Mouse (Mus musculus) stomach, embryonic 14.5 days (tissue): Measurements from ENCODE around the gene Pde6d. TPM values are rescaled to one million over a fixed set of nuclear protein-coding genes. Genes with fewer than 3 reads are reported as not detected.

Experiments used
- ATAC-seq: fragments of 200-750 bp; cut with Nextera tagmentation; 2 replicates; pipeline ENCODE4 v1.8.0; 2017; ENCODE audit warnings: low read depth, moderate TSS enrichment; ENCODE audit not compliant: insufficient number of reproducible peaks, insufficient read depth, low FRiP score
- H3K27ac ChIP-seq: fragments of 300-500 bp; sonication (generic); 2 replicates; pipeline ENCODE4 v1.5.1; 2014; ENCODE audit warnings: mild to moderate bottlenecking, low read length, moderate library complexity, mixed read lengths
- H3K27me3 ChIP-seq: fragments of 300-500 bp; sonication (generic); 2 replicates; pipeline ENCODE4 v1.6.1; 2014; ENCODE audit warnings: low read length, control low read depth, mixed read lengths; ENCODE audit not compliant: control insufficient read depth, insufficient read depth
- H3K36me3 ChIP-seq: fragments of 300-500 bp; sonication (generic); 2 replicates; pipeline ENCODE4 v1.6.1; 2014; ENCODE audit warnings: mild to moderate bottlenecking, control low read depth, low read length, moderate library complexity, mixed read lengths; ENCODE audit not compliant: control insufficient read depth, insufficient read depth
- H3K4me1 ChIP-seq: fragments of 300-500 bp; sonication (generic); 2 replicates; pipeline ENCODE4 v1.6.1; 2014; ENCODE audit warnings: low read length, control low read depth, mixed read lengths; ENCODE audit not compliant: control insufficient read depth, insufficient read depth
- H3K4me2 ChIP-seq: fragments of 300-500 bp; sonication (generic); replicated peaks from 2 replicates; pipeline ENCODE4 v1.6.1; 2014; ENCODE audit warnings: low read depth, low read length, control low read depth
- H3K4me3 ChIP-seq: fragments of 300-500 bp; sonication (generic); 2 replicates; pipeline ENCODE4 v1.5.1; 2014; ENCODE audit warnings: low read depth, low read length, control low read depth
- H3K9ac ChIP-seq: fragments of 300-500 bp; sonication (generic); replicated peaks from 2 replicates; pipeline ENCODE4 v1.6.1; 2014; ENCODE audit warnings: low read depth, mild to moderate bottlenecking, control low read depth, low read length, moderate library complexity, mixed read lengths
- H3K9me3 ChIP-seq: fragments of 300-500 bp; sonication (generic); 2 replicates; pipeline ENCODE4 v1.6.1; 2016; ENCODE audit warnings: low read depth, low read length, control low read depth; ENCODE audit not compliant: control insufficient read depth
- WGBS: fragments of 180-500 bp; shearing (Covaris S2); extraction: QIAGEN DNeasy Blood & Tissue Kit; methylation state at CpG from one replicate; pipeline ENCODE4 v1.1.7; 2014; 5-methylcytosine and 5-hydroxymethylcytosine counted together
- polyA plus RNA-seq: library from polyadenylated mRNA; unstranded; fragments of >200 nt; fragmentation: Nextera tagmentation; extraction: Ambion mirVana; gene quantifications from 2 replicates; pipeline ENCODE4 v1.2.1, GENCODE M21; 2014

Gene Pde6d
- 48.4 and 56.6 TPM in 2 replicates for polyA plus RNA-seq

DNA sequence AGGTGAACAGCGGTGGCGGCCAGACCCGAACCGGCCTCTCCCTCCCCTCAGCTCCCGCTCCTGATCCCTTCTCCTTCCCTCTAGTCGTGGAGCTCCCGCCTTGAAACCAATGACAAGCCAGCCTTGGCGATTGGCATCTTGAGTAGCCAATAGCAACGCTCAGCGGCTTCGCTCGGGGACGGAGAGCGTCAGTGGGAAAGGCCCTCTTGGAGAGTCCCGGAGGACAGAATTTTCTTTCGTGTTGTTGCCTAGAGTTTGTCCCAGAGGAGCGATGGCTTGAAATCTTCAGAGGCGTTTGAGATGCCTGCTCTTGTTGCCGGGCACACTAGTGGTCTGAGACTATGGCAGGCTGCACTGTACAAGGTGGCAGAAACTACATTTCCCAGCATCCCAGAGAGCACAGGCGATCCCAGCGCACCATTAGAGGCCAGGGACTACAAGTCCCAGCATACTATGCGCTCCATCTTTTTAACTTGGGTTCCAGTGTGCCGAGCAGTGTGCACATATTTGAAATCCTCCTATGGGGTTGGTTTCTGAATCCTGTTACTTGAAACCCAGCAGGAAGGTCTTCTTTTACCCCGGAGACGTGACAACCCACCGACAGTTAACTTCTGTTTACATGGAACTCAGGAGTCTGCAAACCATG lies at the start of gene Pde6d, which contains the start of gene Cops7b:
Gene Pde6d, minus strand, starts transcription at position 179 of the 646 bp plus-strand sequence.
Gene Cops7b, plus strand, starts transcription at position 454 of the 646 bp plus-strand sequence.
- Histone ChIP-seq H3K9me3 (no peaks in the 10 kb centered on the region), H3K9ac (peak within 1 kb of the TSS; percentile 49), H3K4me2 (peak within 1 kb of the TSS; percentile 82), H3K27ac (peak within 1 kb of the TSS; percentile 18; the same call in 1 of the 2 replicates), H3K4me3 (peak within 1 kb of the TSS; percentile 69), H3K36me3 (no peaks in the 10 kb centered on the region), H3K27me3 (no peaks in the 10 kb centered on the region), H3K4me1 (peaks cover 3% of the 10 kb centered on the region)
- peak; percentile 97 for ATAC-seq
- WGBS = under 1% methylated on average over 26 of the region's 26 CpGs

- no peak overlapping the region for H3K9ac ChIP-seq
- H3K4me2 ChIP-seq = no peak overlapping the region
- WGBS = 78% methylated on average over 4 of the region's 4 CpGs
- no peak overlapping the region for H3K4me3 ChIP-seq
- no peaks in the 10 kb centered on the region for H3K36me3 ChIP-seq
- no peaks in the 10 kb centered on the region for H3K9me3 ChIP-seq
- peaks cover 16% of the 10 kb centered on the region; the same call in 1 of the 2 replicates for H3K4me1 ChIP-seq
- H3K27me3 ChIP-seq = no peaks in the 10 kb centered on the region
- no peak for ATAC-seq
- H3K27ac ChIP-seq = 0 out of 2 replicates have a peak overlapping the region, but pooled peaks have one; percentile 21
These were observed 48.1 kb upstream of the Pde6d start for GRCm38 (mm10) chr1:86630527-86630926.

DNA sequence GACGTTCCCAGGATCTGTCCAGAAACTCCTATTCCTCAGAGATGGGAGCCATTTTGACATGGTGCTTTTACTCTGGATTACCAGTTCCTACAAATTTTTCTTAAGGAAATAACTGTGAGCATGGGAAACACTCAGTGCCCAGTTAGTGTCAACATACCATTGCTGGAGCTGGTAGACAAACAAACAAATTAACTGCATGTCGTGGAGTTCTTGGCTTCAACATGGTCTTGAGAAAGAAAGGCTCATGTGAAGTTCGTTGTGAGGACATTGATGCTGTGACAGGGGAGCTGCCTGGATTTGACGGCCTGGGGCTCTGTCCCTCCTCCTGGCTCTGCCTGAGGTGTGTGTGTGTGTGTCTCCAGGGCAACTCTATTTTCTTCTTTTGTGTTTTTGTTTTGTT lies 47.5 kb upstream of the Pde6d start:
- Histone ChIP-seq H3K36me3 (no peaks in the 10 kb centered on the region), H3K4me2 (no peak overlapping the region), H3K4me3 (no peak overlapping the region), H3K4me1 (peaks cover 16% of the 10 kb centered on the region; the same call in 1 of the 2 replicates), H3K9ac (no peak overlapping the region), H3K27me3 (no peaks in the 10 kb centered on the region), H3K27ac (no peak overlapping the region), H3K9me3 (no peaks in the 10 kb centered on the region)
- 51% methylated on average over 4 of the region's 4 CpGs for WGBS
- no peak for ATAC-seq

- ATAC-seq = no peak
- no peak overlapping the region for H3K4me2 ChIP-seq
- no peaks in the 10 kb centered on the region for H3K27me3 ChIP-seq
- no peaks in the 10 kb centered on the region for H3K9me3 ChIP-seq
- no peak overlapping the region for H3K4me3 ChIP-seq
- no peaks in the 10 kb centered on the region for H3K36me3 ChIP-seq
- 56% methylated on average over 3 of the region's 3 CpGs for WGBS
- H3K27ac ChIP-seq = no peak overlapping the region
- H3K9ac ChIP-seq = no peak overlapping the region
- 0 out of 2 replicates have a peak, but pooled peaks cover 10% of the 10 kb centered on the region for H3K4me1 ChIP-seq
These were observed 45.8 kb upstream of the Pde6d start for GRCm38 (mm10) chr1:86628270-86628669.

GRCm38 (mm10) chr1:86623001-86624000 lies 40.9 kb upstream of the Pde6d start:
- no peaks in the 10 kb centered on the region for H3K27me3 ChIP-seq
- 0 out of 2 replicates have a peak, but pooled peaks cover 3% of the 10 kb centered on the region for H3K4me1 ChIP-seq
- ATAC-seq = no peak
- H3K4me3 ChIP-seq = no peak overlapping the region
- WGBS = 26% methylated on average over 16 of the region's 16 CpGs
- H3K36me3 ChIP-seq = no peaks in the 10 kb centered on the region
- H3K9me3 ChIP-seq = no peaks in the 10 kb centered on the region
- no peak overlapping the region for H3K9ac ChIP-seq
- no peak overlapping the region for H3K4me2 ChIP-seq
- no peak overlapping the region for H3K27ac ChIP-seq

GRCm38 (mm10) chr1:86622296-86622695 lies 39.9 kb upstream of the Pde6d start:
- H3K9ac ChIP-seq = no peak overlapping the region
- H3K9me3 ChIP-seq = no peaks in the 10 kb centered on the region
- 71% methylated on average over 2 of the region's 2 CpGs for whole genome bisulfite sequencing
- no peak for ATAC-seq
- H3K4me3 ChIP-seq = no peak overlapping the region
- no peak overlapping the region for H3K4me2 ChIP-seq
- no peak overlapping the region for H3K27ac ChIP-seq
- H3K4me1 ChIP-seq = 0 out of 2 replicates have a peak, but pooled peaks cover 3% of the 10 kb centered on the region
- H3K36me3 ChIP-seq = no peaks in the 10 kb centered on the region
- no peaks in the 10 kb centered on the region for H3K27me3 ChIP-seq

DNA sequence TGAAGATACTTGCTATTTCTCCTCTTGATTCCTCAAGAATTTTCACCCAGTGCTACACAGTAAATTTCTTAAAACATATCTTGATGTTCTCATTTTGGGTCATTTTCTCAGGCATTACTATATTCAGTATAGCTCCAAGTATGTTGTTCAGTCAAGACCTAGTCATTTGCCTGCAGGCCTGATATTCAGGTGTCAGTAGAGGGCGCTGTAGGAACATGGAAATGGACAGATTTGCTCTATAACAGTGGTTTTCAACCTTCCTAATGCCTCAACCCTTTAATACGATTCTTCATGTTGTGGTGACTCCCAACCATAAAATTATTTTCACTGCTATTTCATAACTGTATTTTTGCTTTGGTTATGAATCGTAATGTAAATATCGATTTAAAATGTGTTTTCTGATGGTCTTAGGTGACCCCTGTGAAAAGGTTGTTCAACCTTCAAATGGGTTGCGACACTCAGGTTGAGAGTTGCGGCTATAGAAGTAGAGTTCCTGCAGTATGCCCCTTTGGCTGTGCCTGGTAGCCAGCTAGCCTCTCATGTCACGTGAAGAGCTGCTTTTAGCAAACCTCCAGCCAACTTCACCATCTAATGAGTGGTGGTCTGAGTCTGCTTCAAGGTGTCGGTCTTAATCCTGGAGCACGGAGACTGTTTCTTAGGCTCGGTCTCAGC lies 36.2 kb upstream of the Pde6d start:
- no peak for ATAC-seq
- H3K4me3 ChIP-seq = no peak overlapping the region
- no peak overlapping the region for H3K27ac ChIP-seq
- H3K9ac ChIP-seq = no peak overlapping the region
- no peaks in the 10 kb centered on the region for H3K36me3 ChIP-seq
- H3K27me3 ChIP-seq = no peaks in the 10 kb centered on the region
- H3K4me2 ChIP-seq = no peak overlapping the region
- 0 out of 2 replicates have a peak, but pooled peaks cover 3% of the 10 kb centered on the region for H3K4me1 ChIP-seq
- no peaks in the 10 kb centered on the region for H3K9me3 ChIP-seq
- 60% methylated on average over 10 of the region's 10 CpGs for WGBS

DNA sequence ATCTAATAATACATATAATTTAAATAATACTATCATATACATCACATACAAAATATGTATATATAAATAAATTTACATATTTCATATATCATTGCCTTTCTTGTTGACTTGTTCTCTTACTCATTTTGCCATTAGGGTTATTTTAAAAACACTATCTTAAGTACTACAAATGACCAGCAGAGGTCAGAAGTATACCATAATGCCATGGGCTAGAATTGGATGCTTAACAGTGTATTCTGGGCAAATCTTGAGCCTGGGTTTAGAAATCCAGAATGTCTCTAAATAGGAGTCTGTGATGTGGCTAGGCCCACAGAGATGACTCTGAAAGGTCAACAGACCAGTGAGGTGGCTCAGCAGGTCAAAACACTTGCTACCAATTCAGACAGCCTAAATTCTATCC lies 31.8 kb upstream of the Pde6d start:
- H3K27ac ChIP-seq = no peak overlapping the region
- H3K9ac ChIP-seq = no peak overlapping the region
- no peaks in the 10 kb centered on the region for H3K36me3 ChIP-seq
- no peaks in the 10 kb centered on the region for H3K27me3 ChIP-seq
- no peaks in the 10 kb centered on the region for H3K9me3 ChIP-seq
- H3K4me2 ChIP-seq = no peak overlapping the region
- H3K4me1 ChIP-seq = no peaks in the 10 kb centered on the region
- no peak for ATAC-seq
- no peak overlapping the region for H3K4me3 ChIP-seq
